Mouse (Mus musculus): ENCODE data around the gene Stk25. TPM values are rescaled to one million over a fixed set of nuclear protein-coding genes. Genes with fewer than 3 reads are reported as not detected.

Stk25 gene
- total RNA-seq, 2 experiments from 2014 or later, result 98.9 to 106 TPM

DNA sequence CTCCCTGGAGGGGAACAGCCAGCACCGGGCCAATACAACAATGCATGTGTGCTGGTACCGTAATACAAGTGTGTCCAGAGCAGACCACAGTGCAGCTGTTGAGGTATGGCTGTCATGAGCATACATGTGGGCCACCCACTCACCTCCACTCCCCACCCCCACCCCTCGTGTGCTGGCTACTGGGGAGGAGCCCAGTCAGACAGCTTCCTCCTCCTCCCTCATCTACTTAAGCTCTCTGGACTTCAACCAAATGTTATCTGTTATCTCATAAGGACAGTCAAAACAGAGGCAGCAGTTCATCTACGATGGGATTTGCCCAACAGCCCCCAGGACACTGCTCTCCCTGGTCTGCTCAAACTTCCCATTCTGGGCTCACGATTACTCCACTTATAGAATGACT is 39.5 kb downstream of the Stk25 start:
- intact Hi-C loops (cut with DNase I), result no loop called here
- DNase-seq, result no peak

DNA sequence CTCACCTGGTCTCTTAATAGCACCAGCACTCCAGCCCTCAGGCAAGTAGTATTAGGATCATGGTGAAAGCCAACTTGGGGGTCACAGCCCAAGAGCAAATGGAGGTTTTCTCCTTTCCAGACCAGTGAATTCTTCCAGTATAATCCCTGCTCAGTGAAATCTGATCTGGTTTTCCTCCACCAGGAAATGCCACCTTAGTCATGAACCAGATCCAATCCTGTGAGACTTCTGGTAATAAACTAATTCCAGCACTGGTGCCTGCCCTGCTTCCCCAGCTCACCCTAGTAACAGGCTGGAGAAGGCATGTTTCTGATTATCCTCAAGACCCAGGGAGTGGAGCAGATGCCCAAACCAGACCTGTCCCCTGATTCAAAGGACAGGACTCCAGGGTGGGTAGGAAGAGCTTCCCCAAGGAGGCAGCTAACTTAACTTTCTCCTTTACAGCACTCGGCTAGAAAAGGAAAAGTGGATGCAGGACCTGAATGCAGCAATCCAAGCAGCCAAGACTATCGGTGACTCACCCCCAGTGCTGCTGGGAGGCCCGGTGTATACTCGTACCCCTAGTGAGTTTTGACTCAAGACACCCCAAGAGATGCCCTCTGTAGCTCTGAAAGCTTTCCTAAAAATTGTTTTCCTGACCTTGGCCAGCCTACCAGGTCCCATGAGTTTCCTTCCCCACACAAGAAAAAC is 40.3 kb downstream of the Stk25 start:
- no peak for DNase-seq
- intact Hi-C loops (cut with DNase I), result no loop called here

DNA sequence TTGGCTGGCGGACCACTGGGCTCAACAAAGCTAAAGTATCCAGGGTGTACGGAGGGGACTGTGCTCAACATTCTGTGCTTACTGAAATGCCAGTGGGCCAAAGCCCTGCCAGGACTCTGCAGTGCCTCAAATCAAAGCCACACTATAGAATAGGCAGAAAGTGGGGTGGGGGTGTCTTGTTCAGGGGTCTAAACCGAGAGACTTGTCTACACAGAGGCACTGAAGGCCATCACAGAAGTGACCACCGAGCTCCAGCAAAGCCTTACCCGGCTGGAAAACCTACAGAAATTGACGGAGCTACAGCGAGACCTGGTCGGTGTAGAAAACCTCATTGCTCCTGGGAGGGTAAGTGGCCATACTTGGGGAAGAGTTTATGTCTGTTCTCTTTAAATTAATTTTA is 48.7 kb downstream of the Stk25 start:
- DNase-seq, result no peak
- intact Hi-C loops (cut with DNase I), result no loop called here

DNA sequence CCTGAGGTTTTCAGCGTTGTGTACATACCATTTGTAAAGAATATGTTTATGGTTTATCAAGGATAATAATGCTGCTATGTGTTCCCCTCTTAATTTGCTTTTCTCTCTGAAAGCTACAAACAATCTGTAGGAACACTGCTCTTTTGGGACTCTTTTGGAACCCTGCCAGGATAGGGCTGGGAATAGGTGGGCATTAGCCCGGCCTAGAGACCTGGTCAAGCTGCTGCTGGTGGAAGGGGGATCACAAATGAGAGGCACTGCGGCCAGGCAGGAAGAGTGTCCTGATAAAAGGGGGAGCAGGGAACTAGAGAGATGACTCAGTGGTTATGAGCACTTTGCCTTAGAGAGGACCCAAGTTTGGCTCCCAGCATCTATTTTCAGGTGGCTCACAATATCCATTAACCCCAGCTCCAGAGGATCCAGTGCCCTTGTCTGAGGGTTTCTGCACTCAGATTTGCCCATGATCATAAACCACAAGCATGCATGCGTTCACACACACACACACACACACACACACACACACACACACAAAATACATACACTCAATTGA is 49.7 kb downstream of the Stk25 start:
- no peak for DNase-seq
- intact Hi-C loops (cut with DNase I), result no loop called here

DNA sequence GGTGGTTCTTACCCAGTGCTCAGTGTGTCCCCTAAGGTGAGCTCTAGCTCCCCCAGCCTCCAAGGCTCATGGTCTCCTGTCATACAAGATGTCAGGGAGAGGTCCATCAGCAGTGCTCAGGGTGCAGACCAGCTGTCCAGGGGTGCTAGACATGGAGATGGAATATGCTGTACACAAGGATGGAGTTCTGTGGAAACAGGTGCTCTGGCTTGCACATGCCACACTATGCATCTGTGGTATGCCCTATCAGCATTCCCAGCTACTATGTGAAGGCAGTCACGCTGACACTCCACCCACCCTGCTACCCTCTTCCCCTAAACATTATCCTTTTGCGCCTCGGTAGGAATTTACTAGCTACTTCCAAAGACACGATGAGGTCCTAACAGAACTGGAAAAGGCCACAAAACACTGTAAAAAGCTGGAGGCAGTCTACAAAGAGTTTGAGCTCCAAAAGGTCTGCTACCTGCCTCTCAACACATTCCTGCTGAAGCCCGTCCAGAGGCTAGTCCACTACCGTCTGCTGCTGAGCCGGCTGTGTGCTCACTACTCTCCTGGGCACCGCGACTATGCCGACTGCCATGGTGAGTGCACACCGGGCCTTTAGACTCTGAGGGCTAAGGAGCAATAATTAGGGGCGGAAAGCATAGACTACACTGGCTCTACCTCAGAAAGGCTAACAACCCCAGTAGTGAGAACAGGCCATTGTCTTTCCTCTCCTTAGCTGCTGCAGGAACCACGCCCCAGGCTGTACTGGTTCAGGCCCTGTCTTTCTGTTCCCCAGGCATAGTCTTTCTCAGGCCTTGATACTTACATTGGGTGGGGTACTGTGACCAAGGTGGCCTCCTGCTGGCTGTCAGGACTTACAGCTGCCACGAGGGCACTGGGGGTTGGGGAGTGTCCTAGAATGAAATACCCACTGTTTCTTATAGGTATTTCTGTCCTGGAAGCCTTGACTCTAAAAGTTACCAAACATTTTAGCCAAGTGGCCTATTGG is 51.1 kb downstream of the Stk25 start:
- intact Hi-C loops (cut with DNase I), result no loop called here
- no peak for DNase-seq

DNA sequence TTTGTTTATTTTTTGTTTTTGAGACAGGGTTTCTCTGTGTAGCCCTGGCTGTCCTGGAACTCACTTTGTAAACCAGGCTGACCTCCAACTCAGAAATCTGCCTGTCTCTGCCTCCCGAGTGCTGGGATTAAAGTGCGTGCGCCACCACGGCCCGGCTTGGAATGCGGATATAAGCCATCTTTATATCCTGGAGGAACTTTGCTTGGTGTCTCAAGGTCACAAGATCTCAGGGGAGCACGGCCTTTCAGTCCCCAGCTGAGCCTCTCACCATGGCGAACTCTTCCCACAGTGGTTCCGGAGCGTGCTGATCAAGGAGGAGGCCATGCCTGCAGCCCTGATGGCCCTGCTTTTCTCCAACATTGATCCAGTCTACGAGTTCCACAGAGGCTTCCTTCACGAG is 54.5 kb downstream of the Stk25 start:
- no peak for DNase-seq
- intact Hi-C loops (cut with DNase I), result no loop called here

DNA sequence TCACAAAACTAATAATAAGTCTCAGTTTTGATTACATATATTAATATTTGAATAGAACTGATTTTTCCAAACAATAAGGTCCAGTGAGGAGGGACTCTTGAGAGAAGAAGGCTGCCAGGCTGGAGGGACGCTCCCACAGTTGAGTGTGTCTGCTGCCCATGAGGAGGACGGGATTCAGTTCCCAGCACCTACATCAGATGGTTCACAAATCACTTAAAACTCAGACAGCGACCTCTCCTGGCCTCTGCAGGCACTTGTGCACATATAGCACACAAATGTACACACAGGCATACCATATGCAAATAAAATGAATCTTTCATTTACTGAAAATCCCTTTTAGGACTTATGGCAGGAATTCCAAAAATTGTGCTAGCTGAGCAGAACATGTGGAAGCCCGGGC is 55.5 kb downstream of the Stk25 start:
- intact Hi-C loops (cut with DNase I), result no loop called here
- DNase-seq, result no peak

DNA sequence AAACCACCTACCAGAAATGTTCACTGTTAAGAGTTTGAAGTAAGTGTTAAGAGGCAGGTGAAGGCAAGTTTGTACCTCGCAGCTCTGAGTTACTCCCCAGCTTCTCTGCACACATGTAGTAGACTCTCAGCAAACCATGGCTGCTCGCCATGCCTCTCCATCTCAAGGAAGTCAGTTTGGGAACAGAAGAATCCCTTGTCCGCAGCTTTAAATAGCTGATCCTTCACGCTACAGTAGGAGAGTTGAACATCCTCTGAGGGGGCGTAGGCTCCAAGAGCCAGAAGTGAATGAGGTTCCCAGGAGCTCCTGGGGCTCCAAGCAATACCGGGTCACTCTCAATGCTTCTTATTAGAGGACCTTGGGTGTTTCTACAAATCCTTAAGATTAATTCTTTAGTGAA is 62.5 kb downstream of the Stk25 start:
- intact Hi-C loops (cut with DNase I), result no loop called here
- DNase-seq, result no peak

DNA sequence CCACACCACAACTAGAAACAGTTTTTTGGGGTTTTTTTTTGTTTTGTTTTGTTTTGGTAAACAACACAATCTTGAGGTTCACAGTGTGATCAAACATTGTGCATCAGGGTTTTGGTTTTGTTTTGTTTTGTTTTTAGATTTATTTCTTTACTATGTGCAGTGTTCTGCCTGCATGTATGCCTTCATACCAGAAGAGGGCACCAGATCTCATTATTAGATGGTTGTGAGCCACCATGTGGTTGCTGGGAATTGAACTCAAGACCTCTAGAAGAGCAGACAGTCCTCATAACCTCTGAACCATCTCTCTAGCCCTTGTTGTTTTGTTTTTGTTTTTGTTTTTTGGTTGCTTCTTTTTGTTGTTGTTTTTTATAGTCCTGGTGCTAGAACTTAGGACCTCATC is 64.5 kb downstream of the Stk25 start:
- no peak for DNase-seq
- intact Hi-C loops (cut with DNase I), result no loop called here

DNA sequence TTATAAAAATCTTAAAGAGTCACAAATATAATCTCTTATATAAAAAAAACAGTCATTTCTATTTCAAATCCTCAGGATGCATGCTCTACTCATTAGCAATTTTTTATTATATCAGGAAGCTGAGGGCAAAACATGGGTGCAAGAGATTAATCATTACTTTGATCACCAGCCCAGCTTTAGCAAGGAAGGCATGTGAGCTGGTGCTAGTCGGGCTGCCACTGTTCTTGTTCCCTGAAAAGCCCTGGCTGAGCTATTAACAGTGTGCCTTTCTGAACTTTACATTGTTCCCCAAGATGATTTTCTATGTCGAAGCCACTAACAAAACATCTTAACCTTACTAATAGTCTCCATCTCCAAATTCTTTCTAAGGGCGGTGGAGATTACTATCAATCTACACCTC is 70.1 kb downstream of the Stk25 start:
- intact Hi-C loops (cut with DNase I), result no loop called here
- no peak for DNase-seq

DNA sequence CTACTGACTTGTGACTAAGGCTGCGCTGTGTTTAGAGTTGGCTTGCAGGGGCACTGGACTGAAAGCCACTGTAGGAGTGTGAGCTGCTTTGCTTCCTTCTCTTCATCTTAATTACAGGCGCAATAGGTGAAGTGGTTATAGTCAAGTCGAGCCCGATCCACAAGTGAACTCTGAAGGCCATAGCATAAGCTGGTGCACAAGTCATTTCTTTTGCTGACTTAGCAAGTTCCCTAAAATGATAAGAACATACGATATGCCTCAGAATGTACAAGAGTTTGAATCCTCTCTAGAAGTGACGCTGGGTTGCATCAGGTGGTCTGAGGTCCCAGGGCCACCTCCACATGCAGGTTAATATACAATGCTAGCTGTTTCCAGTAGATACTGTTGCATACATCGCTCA is 76.9 kb downstream of the Stk25 start:
- intact Hi-C loops (cut with DNase I), result no loop called here

DNA sequence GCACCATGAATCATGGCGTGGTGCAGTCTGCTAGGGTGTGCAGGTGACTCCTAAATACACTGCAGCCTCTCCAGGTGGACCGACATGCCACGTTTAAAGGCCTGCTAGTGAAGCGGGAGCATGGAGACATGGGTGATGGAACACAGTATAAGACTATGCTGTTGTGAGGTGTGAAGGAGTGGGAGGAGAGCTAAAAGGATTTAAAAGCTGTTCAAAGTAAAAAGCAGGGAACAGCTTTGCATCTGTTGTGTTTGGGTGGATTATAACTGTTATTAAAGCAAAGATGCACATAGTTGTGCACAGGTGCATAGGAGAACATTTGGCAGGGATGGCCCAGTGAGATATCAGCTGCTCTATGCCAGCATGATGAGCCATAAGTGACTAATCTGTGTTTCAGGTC is 80.6 kb downstream of the Stk25 start:
- intact Hi-C loops (cut with DNase I), result no loop called here
- DNase-seq, result no peak

More for the DNA sequence above, 76.9 kb downstream of the Stk25 start:
- DNase-seq, result no peak

DNA sequence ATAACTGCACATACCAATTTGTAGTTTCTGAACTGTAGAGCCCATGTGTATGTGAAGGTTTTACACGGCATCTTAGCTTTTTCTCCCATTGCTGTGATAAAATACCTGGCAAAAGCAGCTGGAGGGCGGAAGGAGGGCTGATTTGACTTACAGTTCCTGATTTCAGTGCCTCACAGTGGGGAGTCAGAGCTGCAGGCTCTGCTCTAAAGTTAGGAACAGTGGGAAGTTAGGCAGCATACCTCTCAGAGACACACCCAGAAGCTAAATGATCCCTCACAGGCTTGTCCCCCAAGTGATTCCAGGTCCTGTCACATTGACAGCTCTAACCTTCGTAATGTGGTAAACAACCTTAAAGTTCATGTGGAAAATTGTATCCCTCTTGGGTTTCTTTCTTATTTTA is 81.4 kb downstream of the Stk25 start:
- intact Hi-C loops (cut with DNase I), result no loop called here

More for the DNA sequence above, 81.4 kb downstream of the Stk25 start:
- DNase-seq, result no peak

Other genes with a start within 250 kb of the Stk25 start
- gene Hdlbp, start 179.8 kb downstream of the Stk25 start, total RNA-seq (2021), result 100 to 1,000 TPM; 403 to 417 TPM
- 10 to 100 TPM; 17.3 to 18.9 TPM for gene Farp2, start 146.6 kb downstream of the Stk25 start, total RNA-seq (2021)
- gene Bok, start 27.0 kb upstream of the Stk25 start, total RNA-seq (2021), result 1 to 10 TPM; 4.5 to 5.5 TPM
- 10 to 100 TPM; 40.9 to 41.8 TPM for gene Atg4b, start 92.8 kb upstream of the Stk25 start, total RNA-seq (2021)
- gene Thap4, start 96.2 kb upstream of the Stk25 start, total RNA-seq (2021), result 10 to 100 TPM; 60.5 to 73.5 TPM
- gene Dtymk, start 143.3 kb upstream of the Stk25 start, total RNA-seq (2021), result 10 to 100 TPM; 33.0 to 33.9 TPM
- gene Ing5, start 145.3 kb upstream of the Stk25 start, total RNA-seq (2021), result 10 to 100 TPM in 1 of 2 experiments, 1 to 10 TPM in 1; 8.3 to 10.6 TPM
- 10 to 100 TPM; 29.3 to 29.5 TPM for gene D2hgdh, start 166.2 kb upstream of the Stk25 start, total RNA-seq (2021)
- 1 to 10 TPM; 1.1 to 1.5 TPM for gene Gal3st2, start 202.6 kb upstream of the Stk25 start, total RNA-seq (2021)